Mouse (Mus musculus) frontal cortex, adult (tissue): ENCODE measurements around the gene Alyref.
"Not testable (repeated sequence)": the region's sequence is repeated elsewhere in the genome, so short reads cannot be mapped to it uniquely, and the experiment has no call there.

ENCODE experiments used
- ATAC-seq: cut with Nextera tagmentation; 2 replicates; pipeline ENCODE4 v1.9.2; 2017; ENCODE audit warnings: mild to moderate bottlenecking, moderate library complexity, mixed read lengths; ENCODE audit not compliant: low TSS enrichment

The Alyref gene

DNA sequence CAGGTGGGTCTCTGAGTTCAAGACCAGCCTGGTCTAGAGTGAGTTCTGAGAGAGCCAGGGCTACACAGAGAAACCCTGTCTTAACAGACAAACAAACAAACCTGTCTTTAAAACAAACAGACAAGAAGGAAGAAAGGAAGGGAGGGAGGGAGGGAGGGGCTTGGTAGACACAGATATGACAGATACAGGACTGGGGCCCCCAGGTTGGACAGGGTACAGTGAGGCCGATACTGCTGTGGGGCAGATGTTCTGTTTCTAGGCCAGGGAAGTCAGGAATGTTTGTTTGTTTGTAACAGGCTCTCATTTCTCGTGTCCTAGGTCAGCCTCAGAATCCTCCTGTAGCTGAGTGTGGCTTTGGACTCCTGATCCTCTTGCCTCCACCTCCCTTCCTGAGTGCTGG is 5.4 kb upstream of the Alyref start:
- no peak for ATAC-seq

DNA sequence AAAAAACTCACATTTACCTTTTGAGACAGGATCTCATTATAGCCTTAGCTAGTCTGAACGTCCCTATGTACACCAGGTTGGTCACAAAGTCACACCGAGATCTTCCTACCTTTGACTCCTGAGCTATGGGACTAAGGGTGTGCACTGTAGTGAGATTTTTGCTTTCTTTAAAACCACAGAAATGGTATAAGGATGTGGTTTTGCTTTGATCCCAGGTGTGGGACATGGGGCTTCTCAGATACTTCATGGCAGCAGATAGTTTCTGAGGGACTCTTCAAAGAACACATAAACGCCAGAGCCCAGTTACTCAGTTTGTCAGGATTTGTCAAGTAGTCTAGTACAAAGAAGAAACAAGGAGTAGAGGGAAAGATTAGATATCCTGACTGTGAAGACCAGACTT is 2.6 kb upstream of the Alyref start:
- no peak for ATAC-seq

DNA sequence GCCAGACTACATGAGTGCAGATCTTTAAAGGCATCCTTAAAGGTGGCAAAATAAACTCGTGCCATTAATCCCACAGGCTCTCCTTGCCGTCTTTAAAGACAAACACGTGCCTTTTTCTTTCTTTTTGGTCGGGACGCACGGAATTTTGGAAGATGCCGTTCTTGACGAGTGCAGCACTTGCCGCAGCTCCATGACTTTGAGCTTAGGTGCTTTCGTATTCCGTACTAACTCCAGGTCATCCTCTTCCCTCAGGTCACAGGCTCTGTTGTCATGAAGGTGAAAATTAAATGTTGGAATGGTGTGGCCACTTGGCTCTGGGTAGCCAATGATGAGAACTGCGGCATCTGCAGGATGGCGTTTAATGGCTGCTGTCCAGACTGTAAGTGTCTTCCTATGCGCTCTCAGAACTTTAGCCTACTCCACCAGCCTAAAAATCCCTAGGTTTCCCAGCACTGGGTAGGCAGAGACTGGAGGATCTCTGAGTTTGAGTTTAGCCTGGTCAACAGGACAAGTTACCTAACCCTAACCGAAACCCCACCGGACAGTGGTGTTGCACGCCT is 905 bp upstream of the Alyref start:
- ATAC-seq, result no peak

DNA sequence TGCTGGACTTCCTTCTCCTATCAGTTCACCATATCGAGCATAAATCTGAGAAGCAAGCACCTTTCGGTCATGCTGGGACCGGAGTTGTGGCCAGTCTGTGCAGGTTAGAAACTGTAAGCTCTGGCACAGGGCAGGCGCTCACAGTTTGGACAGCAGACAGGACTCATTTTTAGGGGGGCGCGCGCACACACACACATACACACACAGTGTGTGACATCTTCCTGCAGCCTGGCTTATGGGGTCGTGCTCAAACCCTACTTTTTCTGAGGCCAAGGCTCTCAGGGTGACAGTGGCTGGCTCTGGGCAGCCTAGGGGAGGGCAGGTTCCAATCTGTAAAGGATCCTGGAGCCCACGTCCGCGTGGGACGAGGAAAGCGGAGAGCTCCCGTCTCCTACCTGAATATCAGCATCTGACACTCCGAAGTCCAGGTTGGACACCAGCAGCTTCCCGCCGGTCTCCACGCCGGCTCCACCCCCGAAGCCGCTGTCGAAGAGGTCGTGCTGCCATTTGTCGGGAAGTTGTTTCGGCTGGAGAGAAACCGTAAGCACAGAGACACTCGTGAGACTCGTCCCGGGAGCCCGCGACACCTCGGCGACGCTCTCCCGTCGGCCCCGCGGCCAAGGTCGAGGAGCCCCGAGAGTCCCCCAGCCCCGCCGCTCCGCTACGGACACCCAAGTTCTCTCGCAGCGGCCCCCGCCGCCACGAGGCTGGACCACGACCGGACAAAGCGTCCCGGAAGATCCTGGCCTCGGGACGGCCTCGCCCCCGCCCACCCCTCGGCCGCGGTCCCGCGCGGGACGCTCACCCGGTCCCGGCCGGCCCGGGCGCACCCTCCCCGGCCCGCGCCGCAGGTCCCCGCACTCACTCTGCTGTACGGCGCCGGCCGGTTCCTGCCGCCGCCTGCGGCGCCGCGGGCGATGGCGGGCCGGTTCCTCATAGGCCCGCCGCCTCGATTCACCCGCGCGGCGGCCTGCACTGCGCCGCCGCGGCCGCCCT is 627 bp downstream of the Alyref start:
- ATAC-seq, result no peak; the same call in 1 of the 2 replicates

DNA sequence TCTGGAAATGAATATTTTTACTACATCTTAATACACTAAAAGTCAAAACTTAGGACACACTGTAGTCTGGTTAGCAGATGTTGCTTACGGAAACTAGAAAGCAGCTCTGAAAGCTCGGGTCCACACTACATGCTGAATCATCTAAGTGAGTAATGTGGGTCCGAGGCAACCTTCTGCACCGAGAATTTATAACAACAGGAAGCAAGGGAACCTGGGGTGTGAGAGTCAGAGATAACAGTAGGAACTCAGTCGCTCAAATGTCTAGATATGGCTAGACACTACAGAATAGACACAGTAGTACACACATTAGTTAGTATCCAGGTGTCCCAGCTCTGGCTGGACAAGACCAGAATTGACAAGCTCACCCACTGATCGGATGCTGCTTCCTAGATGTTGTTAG is 9.6 kb downstream of the Alyref start:
- ATAC-seq, result no peak

DNA sequence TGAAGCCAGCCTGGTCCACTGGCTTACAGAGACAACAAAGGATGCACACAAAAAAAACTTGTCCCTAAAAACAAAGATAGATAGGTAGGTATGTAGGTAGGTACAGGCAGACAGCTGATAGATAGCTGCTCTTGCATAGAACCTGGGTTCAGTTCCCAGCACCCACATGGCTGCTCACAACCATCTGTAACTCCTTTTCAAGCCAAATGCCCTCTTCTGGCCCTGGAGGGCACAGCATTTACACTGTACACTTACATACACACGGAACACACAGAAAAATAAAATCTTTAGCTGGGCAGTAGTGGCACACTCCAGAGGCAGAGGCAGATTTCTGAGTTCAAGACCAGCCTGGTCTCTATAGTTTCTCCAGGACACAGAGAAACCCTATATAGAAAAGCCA is 14.2 kb downstream of the Alyref start:
- ATAC-seq, result no peak

DNA sequence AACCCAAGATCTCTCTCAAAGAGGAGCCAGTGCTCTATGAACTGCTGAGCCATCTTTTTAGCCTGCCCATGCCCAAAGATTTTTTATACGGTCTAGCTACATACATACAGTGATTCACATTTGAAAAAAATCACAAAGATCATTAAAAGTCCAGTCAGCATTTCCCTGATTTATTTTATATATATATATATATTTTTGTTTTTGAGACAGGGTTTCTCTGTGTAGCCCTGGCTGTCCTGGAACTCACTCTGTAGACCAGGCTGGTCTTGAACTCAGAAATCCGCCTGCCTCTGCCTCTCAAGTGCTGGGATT is 15.2 kb downstream of the Alyref start:
- not testable (repeated sequence) for ATAC-seq

DNA sequence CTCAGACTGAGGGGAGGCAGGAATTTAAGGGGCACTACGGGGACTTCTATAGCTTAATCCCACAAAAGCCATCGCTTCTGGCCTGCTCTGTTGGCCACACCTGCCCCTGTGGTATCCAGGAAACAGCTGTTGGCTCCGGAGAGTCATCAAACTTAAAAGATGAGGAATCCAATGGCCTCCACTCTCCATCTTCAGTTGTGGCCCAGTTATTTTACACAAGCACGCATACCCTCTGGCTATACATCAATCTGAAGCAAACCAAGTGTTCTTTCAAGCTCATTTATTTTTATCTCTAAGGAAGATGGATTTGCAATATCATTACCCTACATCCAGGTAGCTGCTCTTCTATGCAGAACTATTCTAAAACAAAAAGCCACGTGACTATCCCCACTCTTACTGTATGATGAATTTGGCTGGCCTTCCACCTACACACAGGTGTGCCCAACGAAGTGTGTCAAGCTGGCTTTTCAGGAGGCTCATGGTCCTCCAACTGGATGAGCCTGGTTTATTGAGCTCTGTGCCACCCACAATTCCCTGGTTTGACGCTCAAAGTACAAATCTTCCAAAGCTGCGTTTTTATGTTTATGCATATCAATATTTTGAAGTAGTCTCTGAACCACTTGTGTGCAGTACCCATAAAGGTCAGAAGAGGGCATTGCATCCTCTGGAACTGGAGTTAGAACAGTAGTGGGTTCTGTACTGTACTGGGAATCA is 15.7 kb downstream of the Alyref start:
- ATAC-seq, result no peak

DNA sequence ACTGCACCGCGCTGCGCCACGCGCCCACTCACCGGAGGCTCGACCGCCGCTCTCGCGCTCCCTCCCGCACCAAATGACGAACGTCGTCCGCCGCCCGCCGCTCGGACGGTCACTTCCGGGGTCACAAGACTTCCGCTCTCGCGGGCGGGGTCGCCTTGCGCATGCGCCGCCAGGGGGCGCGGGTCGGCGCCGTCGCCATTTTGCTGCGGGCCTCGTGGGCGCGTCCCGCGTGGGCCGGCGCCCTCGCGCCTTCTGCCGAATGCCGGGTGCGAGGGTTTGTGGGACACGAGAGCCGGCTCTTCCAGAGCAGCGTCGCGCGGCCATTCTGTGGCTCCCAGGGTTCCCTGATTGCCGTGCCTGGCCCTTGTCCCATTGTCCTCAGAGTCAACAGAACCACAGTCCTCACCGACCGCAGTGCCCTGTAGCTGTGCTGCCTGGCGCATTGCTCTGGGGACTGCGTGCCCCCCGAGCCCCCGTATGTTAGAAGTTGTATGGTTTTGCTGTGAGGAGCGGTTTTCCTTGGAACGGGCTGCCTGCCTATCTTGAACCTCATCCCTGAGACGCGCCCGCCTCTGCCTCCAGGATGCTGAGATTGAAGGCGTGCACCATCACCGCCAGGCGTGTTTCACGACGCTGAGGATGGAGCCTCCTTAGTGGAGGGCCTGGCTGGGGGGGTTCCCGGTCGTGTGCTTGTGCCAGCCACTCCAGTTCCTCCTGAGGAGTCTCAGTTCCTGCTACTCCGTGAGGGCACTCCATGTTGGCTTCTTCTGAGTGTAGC is 16.5 kb downstream of the Alyref start, which contains the start of gene Arhgdia:
Gene Arhgdia, minus strand, starts transcription at position 135 of the 778 bp plus-strand sequence.
- peak; percentile 57; the same call in 1 of the 2 replicates for ATAC-seq

DNA sequence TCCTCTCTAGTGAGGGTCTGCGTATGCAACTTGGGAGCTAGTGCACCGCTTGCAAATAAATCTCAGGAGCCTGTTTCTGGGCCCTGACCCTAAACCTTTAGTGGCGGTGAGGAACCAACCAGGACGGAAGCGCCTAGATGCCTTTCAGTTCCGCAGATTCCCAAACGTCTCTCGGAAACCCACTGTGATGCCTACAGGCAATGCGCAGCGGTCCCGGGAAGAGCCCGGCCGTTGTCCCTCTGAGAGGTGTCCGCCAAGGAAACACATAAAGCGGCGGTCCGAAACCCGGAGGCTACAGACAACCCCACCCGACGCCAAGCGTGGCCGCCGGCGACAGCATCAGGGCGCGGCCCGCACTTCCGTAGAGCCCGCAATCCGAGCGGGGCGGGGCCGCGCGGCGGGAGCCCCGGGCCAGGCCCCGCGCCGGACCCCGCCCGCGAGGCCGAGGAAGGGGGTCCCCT is 17.3 kb downstream of the Alyref start:
- ATAC-seq, result 0 out of 2 replicates have a peak, but pooled peaks have one; percentile 12

DNA sequence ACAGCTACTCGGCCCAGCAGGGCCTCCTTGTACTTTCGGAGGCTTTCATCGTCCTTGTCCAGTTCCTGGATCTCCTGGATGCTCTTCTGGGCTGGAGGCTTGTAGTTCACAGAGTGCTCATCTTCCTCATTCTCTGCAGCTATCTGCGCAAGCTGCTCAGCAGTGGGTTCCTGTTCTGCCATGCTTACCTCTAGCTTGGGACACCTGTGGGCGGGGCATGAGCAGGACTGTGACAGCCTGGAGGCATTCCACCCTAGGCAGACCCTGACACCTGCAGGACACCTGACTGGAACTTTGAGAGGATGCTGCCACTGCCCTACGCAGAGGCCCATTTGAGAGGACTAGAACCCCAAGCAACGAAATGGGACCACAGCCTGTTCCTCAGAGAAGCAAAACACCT is 18.0 kb downstream of the Alyref start:
- no peak for ATAC-seq

DNA sequence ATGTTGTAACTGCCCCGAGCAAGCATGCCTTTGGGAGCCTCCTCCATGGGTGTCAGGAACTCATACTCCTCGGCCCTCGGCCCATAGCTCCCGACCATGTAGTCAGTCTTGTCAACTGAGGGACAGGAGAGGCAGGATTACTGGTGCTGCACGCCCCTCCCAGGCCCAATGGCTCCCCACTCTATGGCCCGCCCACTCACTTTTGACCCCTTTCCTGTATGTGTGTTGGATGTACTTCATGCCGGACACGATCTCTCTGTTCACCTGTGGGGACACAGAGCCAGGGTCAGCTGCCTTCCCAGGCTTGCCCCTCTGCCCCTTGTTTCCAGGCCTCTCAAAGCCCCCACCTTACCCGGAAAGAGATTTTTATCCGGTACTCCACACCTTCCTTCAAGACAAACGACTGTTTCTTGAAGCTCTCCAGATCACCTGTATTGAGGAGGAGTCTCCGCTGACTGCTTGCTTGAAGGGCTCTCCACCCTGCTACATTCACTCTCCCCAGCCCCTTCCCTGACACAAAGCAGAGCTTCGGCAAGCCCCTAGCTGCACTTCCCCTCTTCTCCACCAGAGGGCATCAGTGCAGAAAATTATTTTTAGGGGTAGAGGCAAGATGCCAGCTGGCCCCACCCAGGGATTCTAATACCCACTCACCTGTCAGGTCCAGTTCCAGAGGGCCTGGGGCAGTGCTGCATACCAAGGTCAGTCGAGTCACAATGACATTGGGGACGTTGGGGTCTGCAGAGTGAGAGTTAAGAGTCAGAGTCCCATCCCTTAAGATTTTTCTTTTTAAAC is 18.7 kb downstream of the Alyref start:
- no peak for ATAC-seq

DNA sequence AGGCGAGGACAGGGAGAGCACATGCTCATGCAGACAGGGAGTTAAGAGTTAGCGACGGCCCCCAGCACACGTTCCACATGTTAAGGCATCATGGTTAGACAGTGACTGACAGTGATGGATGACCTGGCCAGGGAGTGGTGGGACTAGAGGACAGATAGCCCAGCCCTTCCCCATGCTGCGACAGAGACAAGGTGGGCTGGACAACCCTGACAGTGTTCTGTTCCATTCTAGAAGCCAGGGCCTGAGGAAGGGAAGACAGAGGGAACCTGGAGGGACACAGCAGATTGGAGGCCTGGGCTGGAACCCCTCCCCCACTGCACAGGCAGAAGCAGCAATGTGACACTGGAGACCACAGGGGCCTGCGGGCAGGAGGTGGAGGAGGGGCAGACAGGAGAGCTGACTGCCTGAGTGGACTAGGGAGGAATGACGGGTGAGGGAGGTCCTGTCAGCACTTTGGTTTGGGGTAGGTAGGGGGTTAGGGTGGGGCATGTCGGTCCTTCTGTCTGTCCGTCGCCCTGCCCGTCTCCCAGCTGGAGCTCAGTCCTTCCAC is 19.4 kb downstream of the Alyref start:
- no peak for ATAC-seq

DNA sequence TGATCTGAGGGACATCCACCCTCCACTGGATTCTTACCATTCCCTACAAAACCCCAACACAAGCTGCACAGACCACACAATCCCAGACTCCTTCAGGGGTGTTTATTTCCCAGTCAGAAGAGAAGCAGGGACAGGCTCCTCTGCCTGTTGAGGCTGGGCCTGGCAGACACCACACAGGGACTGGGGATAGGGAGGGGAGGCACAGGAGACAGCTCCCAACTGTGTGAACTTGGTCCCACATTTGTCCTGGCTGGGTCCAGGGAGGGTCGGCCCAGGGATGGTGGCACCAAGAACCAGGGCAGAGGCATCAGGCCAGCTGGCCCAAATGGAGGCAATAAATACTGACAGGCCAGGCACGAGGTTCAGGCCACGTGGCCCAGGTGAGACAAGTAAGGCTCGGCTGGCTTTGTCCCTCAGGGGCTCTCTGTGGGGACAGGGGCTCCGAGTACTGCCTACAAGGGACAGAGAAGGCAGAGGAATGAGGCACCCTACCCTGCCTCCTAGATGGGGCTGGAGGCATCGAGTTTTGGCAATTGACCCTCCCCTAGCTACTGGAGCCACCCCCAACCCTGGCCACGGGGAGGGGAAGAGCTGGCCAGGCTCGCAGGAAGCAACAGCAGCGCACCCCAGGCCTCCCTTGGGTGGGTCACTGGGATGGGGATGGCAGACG is 20.0 kb downstream of the Alyref start:
- ATAC-seq, result no peak

DNA sequence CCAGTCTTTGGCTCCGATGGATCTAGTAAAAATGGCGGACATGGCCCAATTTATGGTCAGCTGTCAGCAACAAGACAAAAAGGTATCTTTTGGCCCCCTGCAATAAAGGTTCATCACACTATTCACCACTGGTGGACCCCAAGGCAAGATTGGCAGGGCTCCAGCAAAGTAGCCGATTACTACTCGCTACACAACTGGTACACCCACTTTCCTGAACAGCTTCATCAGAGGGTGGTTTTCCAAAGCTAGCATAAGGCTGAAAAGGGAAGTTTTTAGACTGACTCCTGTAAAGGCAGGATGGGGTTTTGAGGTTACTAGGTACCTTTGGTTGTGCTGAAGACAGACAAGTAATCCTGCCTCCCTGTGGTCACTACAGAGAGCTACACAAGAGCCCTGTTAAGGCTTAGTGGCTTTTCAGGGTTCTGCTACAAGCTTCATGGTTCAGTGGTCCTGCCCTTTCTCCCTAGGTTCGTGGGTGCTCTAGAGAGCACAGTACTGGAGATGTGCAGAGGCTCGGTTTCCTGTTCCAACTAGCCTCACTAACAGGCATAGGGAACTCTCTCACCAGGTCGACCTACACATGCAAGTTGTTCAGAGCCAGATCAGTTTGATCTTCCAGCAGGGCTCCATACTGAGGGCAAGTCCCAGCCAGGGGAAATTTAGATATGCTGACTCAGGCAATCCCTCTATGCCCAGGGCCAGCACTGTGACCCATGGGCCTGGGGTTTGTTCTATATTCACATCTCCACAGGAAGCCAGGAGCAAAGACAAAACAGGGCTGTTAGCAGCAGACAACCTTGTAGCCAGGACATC is 20.7 kb downstream of the Alyref start:
- ATAC-seq, result no peak

DNA sequence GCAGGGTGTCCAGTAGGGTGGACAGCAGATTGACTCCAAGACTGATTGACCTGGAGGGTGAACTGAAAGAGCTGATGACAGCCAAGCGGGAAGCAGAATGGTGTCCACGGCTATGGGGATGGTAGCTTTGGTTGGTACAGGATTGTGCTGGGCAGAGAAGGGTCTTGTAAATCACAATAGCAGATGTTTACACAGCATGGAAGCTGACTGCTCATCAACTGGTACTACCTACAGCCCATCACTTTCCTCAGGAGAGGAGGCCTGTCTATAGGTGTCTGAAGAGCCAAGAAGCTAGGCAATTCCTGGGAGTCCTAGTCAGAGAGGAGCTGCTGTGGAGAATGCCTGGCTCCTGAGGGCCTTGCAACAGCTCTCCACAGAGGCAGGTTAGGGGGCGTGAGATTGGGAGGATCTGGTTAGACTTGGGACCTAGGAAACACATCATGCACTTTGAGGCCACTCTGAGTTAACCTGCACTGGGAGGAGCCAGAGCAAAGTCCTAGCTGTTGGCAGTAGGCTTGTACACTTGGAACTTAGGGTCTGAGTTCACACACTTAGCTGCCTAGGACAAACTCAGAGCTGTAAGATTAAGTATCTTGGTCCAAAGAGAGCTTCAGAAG is 21.7 kb downstream of the Alyref start:
- no peak for ATAC-seq

DNA sequence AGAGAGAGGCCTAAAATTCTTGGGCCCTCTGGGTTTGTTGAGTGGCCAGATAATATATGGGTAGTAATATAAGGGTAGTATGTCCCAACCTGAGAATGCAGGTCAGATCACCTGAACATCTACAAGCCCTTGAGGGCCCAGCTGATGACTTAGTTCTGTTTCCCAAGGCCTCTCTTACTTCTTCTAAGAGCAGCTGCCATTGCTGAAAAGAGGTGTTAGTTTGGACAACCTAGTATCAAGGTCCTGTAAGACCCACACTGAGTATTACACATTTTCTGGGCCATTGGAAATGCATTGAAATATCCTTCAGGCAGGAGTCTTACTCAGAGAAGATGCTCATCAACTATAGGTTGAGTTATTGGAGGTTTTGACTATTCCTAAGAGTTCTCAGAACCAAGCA is 22.2 kb downstream of the Alyref start:
- no peak for ATAC-seq

DNA sequence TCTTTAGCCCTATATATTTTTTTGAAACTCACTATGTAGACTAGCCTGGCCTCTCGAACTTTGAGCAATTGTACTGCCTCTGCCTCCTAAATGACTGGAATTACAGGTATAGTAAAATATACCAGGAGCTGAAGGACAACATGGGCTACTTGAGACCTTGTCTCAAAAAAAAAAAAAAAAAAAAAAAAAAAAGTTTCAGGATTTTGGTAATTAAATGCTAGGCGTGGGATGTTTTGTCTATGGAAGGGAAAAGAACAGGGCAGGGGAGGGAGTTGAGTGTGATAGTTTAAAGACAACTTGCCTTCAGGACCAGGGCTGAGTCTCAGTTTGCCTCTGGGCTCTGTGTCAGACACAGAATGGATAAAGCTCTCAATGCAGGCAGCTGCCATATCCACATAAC is 23.1 kb downstream of the Alyref start:
- ATAC-seq, result no peak

DNA sequence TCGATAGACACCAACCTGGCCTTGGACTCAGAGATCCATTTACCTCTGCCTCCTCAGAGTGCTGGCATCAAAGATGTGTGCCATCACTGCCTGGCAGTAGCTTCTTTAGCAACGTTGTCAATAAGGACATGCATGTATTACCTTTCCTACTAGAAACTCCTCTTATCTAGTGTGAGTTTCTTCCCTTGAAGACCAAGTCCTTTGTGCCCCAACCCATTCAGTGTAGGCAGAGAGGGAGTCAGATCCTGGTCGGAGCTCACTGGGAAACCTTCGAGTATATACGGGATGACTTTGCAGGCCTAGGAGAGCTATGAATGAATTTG is 23.9 kb downstream of the Alyref start:
- no peak for ATAC-seq
